Mouse (Mus musculus) retina, postnatal 7 days (tissue): ENCODE results near the gene Stat5b.

ENCODE experiments used
- DNase-seq: peaks from one replicate; pipeline ENCODE4 v3.0.0-alpha.2; 2012; ENCODE audit warnings: low read depth, low spot score

The Stat5b gene

DNA sequence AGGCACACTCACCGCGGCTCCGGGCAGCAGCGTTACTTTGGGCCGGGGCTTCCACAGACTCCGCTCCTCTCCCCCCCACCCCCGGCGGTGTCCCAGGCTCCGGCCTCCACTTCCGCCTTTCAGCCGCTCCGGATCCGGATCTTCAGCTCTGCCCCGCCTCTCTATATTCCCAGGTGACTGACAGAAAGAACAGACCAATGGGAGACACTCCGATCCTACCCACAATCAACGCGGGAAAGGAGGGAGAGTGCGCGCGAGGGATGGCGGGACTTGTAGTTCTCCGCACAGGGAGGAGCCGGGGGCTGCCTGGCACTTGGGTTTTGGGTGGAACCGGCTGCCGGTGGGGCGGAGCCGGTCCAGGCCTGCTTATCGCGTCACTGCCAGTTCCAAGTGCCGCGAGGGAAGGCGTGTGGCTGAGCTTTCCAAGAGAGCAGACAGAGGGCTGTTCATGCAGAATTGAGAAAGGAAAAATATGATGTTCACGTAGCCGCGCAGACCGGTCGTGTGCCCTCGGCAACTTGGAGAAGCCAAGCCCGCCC, 112.4 kb downstream of the Stat5b start, which contains the start of gene Rab5c:
TSS of gene Rab5c (minus strand) at position 150 of the 539 bp plus-strand sequence.
- peak; percentile 93 for DNase-seq

DNA sequence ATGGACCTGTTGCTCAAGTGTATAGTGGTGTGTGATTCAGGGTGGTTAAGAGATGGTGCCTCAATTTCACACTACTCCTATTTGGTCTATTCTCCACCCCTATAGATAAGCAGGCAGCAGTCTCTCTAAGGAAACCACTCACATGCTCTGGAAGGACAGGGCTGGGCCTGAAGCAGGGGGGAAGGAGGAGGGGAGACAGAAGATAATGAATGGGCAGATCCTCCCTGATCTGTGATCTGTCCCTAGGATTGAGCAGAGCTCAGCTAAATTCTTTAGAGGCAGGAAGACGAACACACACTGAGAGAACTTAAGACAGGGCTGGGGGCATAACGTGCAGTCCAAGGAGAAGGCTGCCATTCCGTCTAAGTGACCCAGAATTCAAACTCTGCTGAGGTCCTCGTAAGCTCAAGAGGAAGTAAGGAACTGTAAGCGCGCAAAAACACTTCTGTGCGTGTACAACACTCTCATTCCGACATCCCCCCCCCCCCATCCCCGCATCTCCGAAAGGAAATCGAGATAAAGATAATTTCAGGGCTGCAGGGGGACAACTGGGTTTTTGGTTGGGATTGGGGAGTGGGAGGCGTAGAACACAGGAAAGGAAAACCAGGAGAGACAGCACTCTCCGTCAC, 113.3 kb downstream of the Stat5b start:
- no peak for DNase-seq

DNA sequence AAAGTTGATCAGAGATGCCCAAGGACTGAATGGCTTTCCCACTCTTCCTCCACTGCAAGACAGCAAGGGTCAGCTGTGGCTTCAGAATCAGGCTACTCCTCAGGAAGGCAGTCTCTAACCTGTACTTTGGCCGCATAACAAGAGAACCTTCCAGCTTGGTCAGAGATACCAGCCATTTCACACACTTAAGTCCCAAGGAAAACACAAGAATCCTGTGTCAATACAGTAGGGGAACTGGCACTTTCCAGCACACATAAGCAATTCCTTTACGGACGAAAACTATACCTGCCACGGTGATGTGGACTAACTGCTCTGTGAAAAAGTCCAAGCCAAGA, 113.8 kb downstream of the Stat5b start:
- DNase-seq: no peak

DNA sequence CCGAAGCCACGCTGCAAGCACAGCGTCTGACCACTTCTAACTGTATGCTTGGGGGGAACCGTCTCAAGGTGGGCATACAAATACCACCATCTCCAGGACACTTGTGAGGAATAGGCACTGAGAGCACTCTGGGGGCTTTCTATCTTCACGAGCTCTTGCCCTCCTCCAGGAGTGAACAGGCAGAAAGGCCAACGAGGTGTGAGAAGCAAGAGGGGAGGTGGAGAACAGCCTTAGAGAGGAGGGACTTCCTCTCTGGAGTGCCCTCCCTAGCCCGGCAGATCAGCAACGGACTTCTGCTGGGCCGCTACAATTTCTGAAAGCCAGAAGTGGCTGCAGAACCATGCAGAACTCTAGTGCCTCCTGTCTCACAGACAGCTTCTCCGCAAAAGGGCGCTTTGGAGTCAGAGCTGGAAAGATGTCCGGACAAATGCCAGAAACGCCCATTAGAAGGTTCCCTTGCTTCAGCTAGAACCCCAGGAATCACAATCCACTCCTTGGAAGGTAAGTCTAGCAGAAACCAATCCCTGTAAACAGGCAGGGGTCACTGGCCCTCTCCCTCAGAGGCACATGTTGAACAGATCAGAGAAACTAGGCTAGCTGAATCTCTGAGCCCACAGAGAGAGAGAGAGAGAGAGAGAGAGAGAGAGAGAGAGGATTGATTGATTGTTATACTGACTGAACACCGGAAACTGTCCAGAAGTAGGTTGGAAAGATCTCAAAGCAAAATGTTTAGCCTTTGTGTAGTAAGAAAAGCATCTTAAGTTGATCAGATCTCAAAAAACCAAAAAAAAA, 114.4 kb downstream of the Stat5b start:
- DNase-seq: no peak

DNA sequence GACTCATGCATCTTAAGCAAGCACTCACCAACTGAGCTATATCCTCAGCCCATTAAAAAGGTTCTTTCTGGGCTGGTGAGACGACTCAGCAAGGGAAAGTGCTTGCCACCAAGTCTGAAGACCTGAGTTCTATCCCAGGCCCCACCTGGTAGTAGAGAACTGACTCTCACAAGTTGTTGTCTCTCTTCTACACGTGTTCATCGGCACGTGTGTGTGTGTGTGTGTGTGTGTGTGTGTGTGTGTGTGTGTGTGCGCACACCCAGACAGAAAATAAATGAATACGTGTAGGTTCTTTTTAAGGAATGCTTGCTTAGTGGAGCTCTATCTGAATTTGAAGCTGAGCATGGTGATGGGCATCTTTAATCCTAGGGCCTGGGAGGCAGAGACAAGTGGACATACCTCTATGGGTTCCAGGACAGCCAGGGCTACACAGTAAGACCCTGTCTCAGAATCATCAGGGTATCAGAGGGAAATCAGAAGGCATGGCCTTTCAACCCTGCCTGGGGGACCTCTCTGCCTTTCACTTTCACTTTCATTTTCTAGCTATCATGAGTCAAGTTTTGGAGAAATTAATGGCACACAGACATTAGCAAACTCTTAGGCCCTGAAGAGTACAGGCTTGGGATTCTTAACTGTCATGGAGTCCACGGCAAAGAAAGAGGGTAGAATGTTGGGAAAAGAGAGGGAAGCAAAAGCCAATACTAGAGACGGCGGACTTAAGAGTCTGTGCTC, 115.2 kb downstream of the Stat5b start:
- DNase-seq: no peak
